Mouse (Mus musculus): ENCODE measurements around the gene Vwa5b1.

DNA sequence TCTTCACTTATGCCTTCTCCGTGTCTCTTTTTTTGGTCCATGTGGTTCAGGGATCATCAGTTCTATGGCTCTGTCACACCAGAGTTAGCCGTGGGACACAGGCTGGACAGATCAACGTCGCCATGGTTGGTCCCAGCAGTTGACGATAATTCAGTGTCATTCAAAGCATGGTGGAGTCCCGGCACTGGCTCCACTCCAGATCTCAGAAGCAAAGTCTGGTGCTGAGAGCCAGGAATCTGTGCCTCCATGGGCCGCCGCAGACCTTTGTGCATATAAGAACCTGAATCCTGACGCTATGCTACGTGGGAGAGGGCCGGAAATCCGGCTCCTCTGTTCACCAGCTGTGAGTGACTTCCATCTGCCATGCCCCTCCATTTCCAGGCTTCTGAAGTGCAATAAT lies 100.1 kb downstream of the Vwa5b1 start:
- no peak for TF ChIP-seq USF1 (IDR thresholded peaks at IDR 0.05; ENCODE audit: low read depth, low read length)
- no peak for TF ChIP-seq CTCF (IDR thresholded peaks at IDR 0.05 in 2 of 3, conservative IDR thresholded peaks at IDR 0.05 in 1 of 3; ENCODE audit: control insufficient read depth in 1 of 3, insufficient read depth in 1 of 3, low read depth in 2 of 3, low read length in 3 of 3, poor library complexity in 1 of 3, severe bottlenecking in 1 of 3)
- no peak for TF ChIP-seq POLR2A (IDR thresholded peaks at IDR 0.05; ENCODE audit: control insufficient read depth in 1 of 2, insufficient read depth in 1 of 2, low read depth in 1 of 2, low read length in 2 of 2, poor library complexity in 1 of 2)
- no peak for TF ChIP-seq USF2 (IDR thresholded peaks at IDR 0.05; ENCODE audit: borderline replicate concordance in 1 of 2, insufficient read depth in 1 of 2, low read depth in 1 of 2, low read length in 2 of 2)
- TF ChIP-seq EP300 (IDR thresholded peaks at IDR 0.05; ENCODE audit: low read depth in 1 of 2, low read length in 2 of 2) = no peak
- TF ChIP-seq E2F4 (IDR thresholded peaks at IDR 0.05; ENCODE audit: borderline replicate concordance, low read depth, low read length) = no peak
- TF ChIP-seq UBTF (IDR thresholded peaks at IDR 0.05; ENCODE audit: borderline replicate concordance, insufficient read depth, low read depth, low read length) = no peak
- TF ChIP-seq NELFE (IDR thresholded peaks at IDR 0.05; ENCODE audit: low read depth, low read length) = no peak
- TF ChIP-seq NRF1 (IDR thresholded peaks at IDR 0.05; ENCODE audit: insufficient read depth, low read depth, low read length, poor library complexity, severe bottlenecking) = no peak

All from MEL (cell line).